Mouse (Mus musculus): Measurements from ENCODE around the gene Tcf7l1. TPM values are rescaled to one million over a fixed set of nuclear protein-coding genes. Genes with fewer than 3 reads are reported as not detected.
A peak's percentile ranks its signal among the peaks of the same experiment; 100 is the strongest.

Tcf7l1 gene
- polyA plus RNA-seq, 1 experiment from 2014 or later, result 17.0 TPM

DNA sequence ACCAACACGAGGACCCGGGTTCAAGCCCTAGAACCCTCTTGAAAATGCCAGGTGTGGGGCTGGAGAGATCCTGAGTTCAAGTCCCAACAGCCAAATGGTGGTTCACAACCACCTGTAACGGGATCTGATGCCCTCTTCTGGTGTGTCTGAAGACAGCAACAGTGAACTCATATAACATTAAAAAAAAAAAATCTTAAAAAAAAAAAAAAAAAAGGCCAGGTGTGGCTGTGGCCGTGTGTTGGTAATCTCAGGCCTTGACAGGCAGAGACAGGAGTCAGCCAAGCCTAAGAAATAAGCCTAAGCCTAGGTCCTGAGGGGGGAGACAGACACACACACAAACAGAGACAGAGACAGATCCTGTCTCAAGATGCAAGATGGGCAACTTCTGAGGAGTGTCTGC is 56.9 kb downstream of the Tcf7l1 start:
- Histone ChIP-seq H3K9me3 (ENCODE audit: control insufficient read depth, low read length) (no peaks in the 10 kb centered on the region), H3K36me3 (ENCODE audit: control insufficient read depth, insufficient read depth, low read length) (no peaks in the 10 kb centered on the region), H3K9ac (ENCODE audit: low read depth, low read length) (no peak overlapping the region), H3K27me3 (ENCODE audit: control insufficient read depth, insufficient read depth, low read length) (no peaks in the 10 kb centered on the region), H3K27ac (ENCODE audit: low read depth, low read length) (no peak overlapping the region), H3K4me2 (replicated peaks; ENCODE audit: low read depth, low read length) (no peak overlapping the region), H3K4me3 (ENCODE audit: low read depth, low read length) (no peak overlapping the region), H3K4me1 (replicated peaks; ENCODE audit: control insufficient read depth, insufficient read depth, low read length) (peaks cover 7% of the 10 kb centered on the region; the same call in 1 of the 2 replicates)
- WGBS, result 81% methylated on average over 4 of the region's 4 CpGs
- ATAC-seq (ENCODE audit: low FRiP score) (no peak), DNase-seq (ENCODE audit: low spot score) (no peak)

DNA sequence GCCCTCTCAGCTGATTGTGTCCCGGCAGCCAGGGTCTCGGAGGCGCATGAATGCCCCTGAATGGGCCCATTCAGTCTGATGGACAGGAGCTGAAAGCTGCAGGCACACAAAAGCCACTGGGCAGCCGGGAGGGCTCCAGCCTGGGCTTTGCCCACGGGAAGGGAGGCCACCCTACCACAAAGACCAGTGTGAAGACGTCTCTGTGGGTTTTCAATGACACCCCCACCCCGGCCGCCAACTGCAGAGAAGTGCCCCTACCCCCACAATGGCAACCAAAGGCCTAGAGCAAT is 58.5 kb downstream of the Tcf7l1 start:
- no peaks in the 10 kb centered on the region for H3K9me3 ChIP-seq (ENCODE audit: control insufficient read depth, low read length)
- 16% methylated on average over 8 of the region's 8 CpGs for WGBS
- H3K9ac ChIP-seq (ENCODE audit: low read depth, low read length), result no peak overlapping the region
- no peak overlapping the region for H3K4me2 ChIP-seq (replicated peaks; ENCODE audit: low read depth, low read length)
- peak; percentile 82 for DNase-seq (ENCODE audit: low spot score)
- H3K4me1 ChIP-seq (replicated peaks; ENCODE audit: control insufficient read depth, insufficient read depth, low read length), result peaks cover 7% of the 10 kb centered on the region; the same call in 1 of the 2 replicates
- no peak overlapping the region for H3K4me3 ChIP-seq (ENCODE audit: low read depth, low read length)
- H3K27me3 ChIP-seq (ENCODE audit: control insufficient read depth, insufficient read depth, low read length), result no peaks in the 10 kb centered on the region
- peak overlapping the region; percentile 61 for H3K27ac ChIP-seq (ENCODE audit: low read depth, low read length)
- H3K36me3 ChIP-seq (ENCODE audit: control insufficient read depth, insufficient read depth, low read length), result no peaks in the 10 kb centered on the region
- ATAC-seq (ENCODE audit: low FRiP score), result peak; percentile 90

DNA sequence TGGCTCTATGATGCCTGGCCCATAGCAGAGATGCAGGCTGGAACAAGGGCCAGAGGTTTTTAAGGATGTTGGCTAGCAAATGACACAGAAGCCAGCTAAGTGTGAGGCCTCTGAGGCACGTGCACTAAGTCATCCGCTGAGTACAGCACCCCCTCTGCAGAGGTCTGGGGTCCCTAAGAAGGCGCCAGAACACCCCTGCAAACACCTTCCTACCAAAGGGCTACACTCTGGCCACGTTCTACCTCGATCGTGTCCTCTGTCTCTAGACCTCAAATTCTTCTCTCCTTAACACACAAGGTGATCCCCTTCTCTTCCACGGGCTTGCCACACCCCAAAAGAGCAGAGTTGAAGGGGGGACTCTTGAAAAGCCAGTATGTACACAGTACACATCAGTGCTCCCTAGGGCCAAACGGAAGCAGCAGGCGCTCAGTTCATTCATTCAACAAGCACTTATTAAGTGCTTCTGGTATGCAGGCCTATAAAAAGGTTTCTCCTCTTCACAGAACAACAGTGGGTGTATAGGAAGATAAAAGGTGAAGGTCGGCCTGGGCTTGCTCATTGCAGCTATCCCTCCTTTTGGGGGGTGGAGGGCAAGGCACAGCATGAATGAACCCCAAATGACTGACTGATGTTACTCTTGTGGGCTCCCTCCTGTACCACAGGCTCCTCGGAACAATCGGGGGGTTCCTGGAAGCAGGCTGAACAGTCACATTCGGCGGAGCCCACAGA is 59.1 kb downstream of the Tcf7l1 start:
- ATAC-seq (ENCODE audit: low FRiP score) (no peak; the same call in 1 of the 2 replicates), DNase-seq (ENCODE audit: low spot score) (no peak)
- no peak overlapping the region for H3K4me2 ChIP-seq (replicated peaks; ENCODE audit: low read depth, low read length)

DNA sequence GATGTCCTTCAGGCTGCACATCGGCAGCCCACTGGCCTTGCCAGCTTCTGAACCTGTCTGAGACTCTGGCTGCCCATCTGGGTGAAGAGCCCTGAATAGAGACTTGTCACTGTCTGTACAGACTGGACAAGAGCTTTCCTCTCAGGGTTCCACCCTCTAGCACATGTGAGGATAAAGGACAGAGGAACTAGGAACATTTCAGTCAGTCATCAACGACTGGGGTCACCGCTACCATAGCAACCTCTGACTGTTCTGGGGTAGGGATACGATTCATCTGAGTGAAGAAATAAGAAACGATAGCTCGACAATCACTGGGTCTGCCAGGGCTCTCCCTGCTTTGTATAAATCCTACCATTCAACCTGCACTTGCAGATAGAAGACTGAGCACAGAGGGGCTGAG is 61.2 kb downstream of the Tcf7l1 start:
- H3K27me3 ChIP-seq (ENCODE audit: control insufficient read depth, insufficient read depth, low read length), result no peaks in the 10 kb centered on the region
- no peak overlapping the region for H3K4me3 ChIP-seq (ENCODE audit: low read depth, low read length)
- 23% methylated on average over 6 of the region's 6 CpGs for WGBS
- peaks cover 9% of the 10 kb centered on the region; the same call in 1 of the 2 replicates for H3K4me1 ChIP-seq (replicated peaks; ENCODE audit: control insufficient read depth, insufficient read depth, low read length)
- no peaks in the 10 kb centered on the region for H3K9me3 ChIP-seq (ENCODE audit: control insufficient read depth, low read length)
- no peaks in the 10 kb centered on the region for H3K36me3 ChIP-seq (ENCODE audit: control insufficient read depth, insufficient read depth, low read length)
- peak; percentile 52 for DNase-seq (ENCODE audit: low spot score)
- H3K9ac ChIP-seq (ENCODE audit: low read depth, low read length), result no peak overlapping the region
- H3K4me2 ChIP-seq (replicated peaks; ENCODE audit: low read depth, low read length), result no peak overlapping the region
- H3K27ac ChIP-seq (ENCODE audit: low read depth, low read length), result peak overlapping the region; percentile 60
- ATAC-seq (ENCODE audit: low FRiP score), result peak; percentile 20

More for the DNA sequence above, 59.1 kb downstream of the Tcf7l1 start:
- Histone ChIP-seq H3K4me1 (replicated peaks; ENCODE audit: control insufficient read depth, insufficient read depth, low read length) (peaks cover 7% of the 10 kb centered on the region; the same call in 1 of the 2 replicates), H3K27ac (ENCODE audit: low read depth, low read length) (peak overlapping the region; percentile 61; the same call in 1 of the 2 replicates), H3K9me3 (ENCODE audit: control insufficient read depth, low read length) (no peaks in the 10 kb centered on the region), H3K36me3 (ENCODE audit: control insufficient read depth, insufficient read depth, low read length) (no peaks in the 10 kb centered on the region), H3K27me3 (ENCODE audit: control insufficient read depth, insufficient read depth, low read length) (no peaks in the 10 kb centered on the region), H3K4me3 (ENCODE audit: low read depth, low read length) (no peak overlapping the region), H3K9ac (ENCODE audit: low read depth, low read length) (no peak overlapping the region)
- 41% methylated on average over 14 of the region's 14 CpGs for WGBS

DNA sequence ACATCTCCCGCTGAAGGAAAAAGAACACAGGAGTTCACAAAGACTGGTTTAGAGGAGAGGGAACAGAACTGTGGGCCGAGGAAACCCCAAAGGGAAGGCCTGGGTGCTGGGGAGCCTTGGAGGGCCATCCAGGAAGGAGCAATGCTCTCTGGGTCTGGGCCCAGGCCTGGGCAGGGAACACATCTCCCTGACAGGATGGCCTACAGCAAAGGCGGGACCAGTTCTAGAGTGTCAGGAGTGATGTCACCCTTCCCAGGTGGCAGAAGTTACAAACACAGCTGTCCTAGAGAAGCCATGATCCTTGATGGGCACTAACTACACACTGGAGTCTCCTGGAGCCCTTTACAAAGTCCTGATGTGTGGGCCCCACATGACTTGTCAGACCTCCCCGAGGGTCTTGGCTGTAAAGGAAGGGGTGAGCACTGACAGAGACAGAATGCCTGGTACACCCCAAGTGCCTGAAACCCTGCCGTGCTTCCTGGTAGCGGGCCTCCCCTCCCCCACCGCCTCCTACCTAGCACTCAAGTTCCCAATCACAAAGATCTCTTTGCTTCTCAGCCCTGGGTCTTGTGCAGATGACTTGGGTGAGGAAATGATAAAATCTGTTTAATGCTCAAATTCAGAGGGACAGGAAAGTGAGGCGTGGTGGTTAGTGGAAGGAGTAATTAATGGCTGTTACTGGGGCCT is 64.4 kb downstream of the Tcf7l1 start:
- DNase-seq (ENCODE audit: low spot score) (no peak), ATAC-seq (ENCODE audit: low FRiP score) (no peak)
- Histone ChIP-seq H3K27ac (ENCODE audit: low read depth, low read length) (0 out of 2 replicates have a peak overlapping the region, but pooled peaks have one; percentile 17), H3K27me3 (ENCODE audit: control insufficient read depth, insufficient read depth, low read length) (no peaks in the 10 kb centered on the region), H3K4me2 (replicated peaks; ENCODE audit: low read depth, low read length) (no peak overlapping the region), H3K9ac (ENCODE audit: low read depth, low read length) (no peak overlapping the region), H3K36me3 (ENCODE audit: control insufficient read depth, insufficient read depth, low read length) (no peaks in the 10 kb centered on the region), H3K4me3 (ENCODE audit: low read depth, low read length) (no peak overlapping the region), H3K4me1 (replicated peaks; ENCODE audit: control insufficient read depth, insufficient read depth, low read length) (peaks cover 9% of the 10 kb centered on the region; the same call in 1 of the 2 replicates), H3K9me3 (ENCODE audit: control insufficient read depth, low read length) (no peaks in the 10 kb centered on the region)
- WGBS, result 57% methylated on average over 8 of the region's 8 CpGs

DNA sequence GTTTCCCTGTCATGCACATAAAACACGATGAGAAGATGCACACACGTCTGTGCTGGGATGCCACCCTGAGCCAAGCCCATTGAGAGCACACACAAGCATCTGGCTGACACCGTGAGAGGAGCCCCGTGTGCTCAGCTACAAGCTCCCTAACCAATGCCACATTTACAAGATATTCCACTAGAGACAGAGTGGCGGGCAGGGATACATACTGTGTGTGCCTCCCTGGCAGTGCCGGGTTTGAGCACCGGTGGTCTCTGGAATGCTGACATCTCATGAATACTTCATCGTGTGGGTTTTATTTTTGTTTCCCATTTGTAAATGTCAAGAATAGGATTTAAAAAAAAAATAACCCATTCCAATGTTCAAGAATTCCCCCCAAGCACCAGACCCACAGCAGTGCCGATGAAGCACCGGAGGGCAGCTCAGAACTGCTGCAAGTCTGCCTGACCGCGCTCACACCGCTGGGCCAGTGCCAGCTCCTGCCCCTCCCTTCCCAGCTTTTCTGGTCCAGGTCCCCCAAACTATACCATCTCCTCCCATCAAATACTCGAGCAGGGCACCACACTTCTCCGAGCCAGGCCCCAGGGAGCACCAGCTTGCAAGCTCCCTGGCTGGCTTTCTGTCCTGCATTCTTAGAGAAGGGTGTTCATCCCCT is 65.2 kb downstream of the Tcf7l1 start:
- H3K27me3 ChIP-seq (ENCODE audit: control insufficient read depth, insufficient read depth, low read length), result no peaks in the 10 kb centered on the region
- H3K4me1 ChIP-seq (replicated peaks; ENCODE audit: control insufficient read depth, insufficient read depth, low read length), result peaks cover 9% of the 10 kb centered on the region; the same call in 1 of the 2 replicates
- no peaks in the 10 kb centered on the region for H3K9me3 ChIP-seq (ENCODE audit: control insufficient read depth, low read length)
- 0 out of 2 replicates have a peak overlapping the region, but pooled peaks have one; percentile 17 for H3K27ac ChIP-seq (ENCODE audit: low read depth, low read length)
- H3K36me3 ChIP-seq (ENCODE audit: control insufficient read depth, insufficient read depth, low read length), result no peaks in the 10 kb centered on the region
- WGBS, result 77% methylated on average over 15 of the region's 15 CpGs
- H3K9ac ChIP-seq (ENCODE audit: low read depth, low read length), result no peak overlapping the region
- H3K4me3 ChIP-seq (ENCODE audit: low read depth, low read length), result no peak overlapping the region
- no peak for DNase-seq (ENCODE audit: low spot score)
- ATAC-seq (ENCODE audit: low FRiP score), result no peak
- H3K4me2 ChIP-seq (replicated peaks; ENCODE audit: low read depth, low read length), result no peak overlapping the region

DNA sequence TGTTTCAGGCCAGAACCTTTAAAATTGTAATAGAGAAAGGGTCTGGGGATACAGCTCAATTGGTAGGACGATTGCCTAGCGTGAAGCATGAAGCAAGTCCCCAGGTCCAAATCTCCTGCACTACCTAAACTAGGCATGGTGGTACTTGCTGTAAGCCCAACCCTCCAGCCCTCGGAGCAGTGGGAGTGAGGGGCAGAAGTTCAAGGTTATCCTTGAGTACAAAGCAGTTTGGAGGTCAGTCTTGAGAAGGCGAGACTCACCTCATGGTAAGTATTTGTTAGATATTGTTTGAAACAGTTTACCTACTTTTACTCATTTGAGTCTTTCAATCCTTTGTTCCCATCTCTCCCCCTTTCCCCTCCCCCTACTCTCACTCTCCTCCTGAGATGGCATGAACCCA is 65.9 kb downstream of the Tcf7l1 start:
- no peaks in the 10 kb centered on the region for H3K27me3 ChIP-seq (ENCODE audit: control insufficient read depth, insufficient read depth, low read length)
- ATAC-seq (ENCODE audit: low FRiP score) (no peak), DNase-seq (ENCODE audit: low spot score) (no peak)
- no peaks in the 10 kb centered on the region for H3K36me3 ChIP-seq (ENCODE audit: control insufficient read depth, insufficient read depth, low read length)
- H3K9ac ChIP-seq (ENCODE audit: low read depth, low read length), result no peak overlapping the region
- no peak overlapping the region for H3K4me2 ChIP-seq (replicated peaks; ENCODE audit: low read depth, low read length)
- no peaks in the 10 kb centered on the region for H3K9me3 ChIP-seq (ENCODE audit: control insufficient read depth, low read length)
- no peak overlapping the region for H3K27ac ChIP-seq (ENCODE audit: low read depth, low read length)
- 95% methylated on average over 4 of the region's 4 CpGs for WGBS
- peaks cover 5% of the 10 kb centered on the region; the same call in 1 of the 2 replicates for H3K4me1 ChIP-seq (replicated peaks; ENCODE audit: control insufficient read depth, insufficient read depth, low read length)
- no peak overlapping the region for H3K4me3 ChIP-seq (ENCODE audit: low read depth, low read length)

DNA sequence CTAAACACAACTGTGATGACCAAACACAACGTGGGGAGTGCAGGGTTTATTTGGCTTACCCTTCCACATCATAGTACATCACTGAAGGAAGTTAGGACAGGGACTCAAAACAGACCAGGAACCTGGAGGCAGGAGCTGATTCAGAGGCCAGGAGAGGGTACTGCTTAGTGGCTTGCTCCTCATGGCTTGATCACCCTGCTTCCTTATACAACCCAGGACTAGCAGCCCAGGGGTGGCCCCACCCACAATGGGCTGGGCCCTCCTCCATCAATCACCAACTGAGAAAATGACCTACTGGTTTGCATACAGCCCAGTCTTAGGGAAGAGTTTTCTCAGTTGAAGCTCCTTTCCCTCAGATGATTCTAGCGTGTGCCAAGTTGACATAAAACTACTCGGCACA is 68.2 kb downstream of the Tcf7l1 start:
- 0 out of 2 replicates have a peak, but pooled peaks cover 2% of the 10 kb centered on the region for H3K4me1 ChIP-seq (replicated peaks; ENCODE audit: control insufficient read depth, insufficient read depth, low read length)
- H3K9me3 ChIP-seq (ENCODE audit: control insufficient read depth, low read length), result no peaks in the 10 kb centered on the region
- 90% methylated on average over 3 of the region's 3 CpGs for WGBS
- no peak for ATAC-seq (ENCODE audit: low FRiP score)
- no peak overlapping the region for H3K27ac ChIP-seq (ENCODE audit: low read depth, low read length)
- no peaks in the 10 kb centered on the region for H3K36me3 ChIP-seq (ENCODE audit: control insufficient read depth, insufficient read depth, low read length)
- no peak overlapping the region for H3K4me2 ChIP-seq (replicated peaks; ENCODE audit: low read depth, low read length)
- H3K9ac ChIP-seq (ENCODE audit: low read depth, low read length), result no peak overlapping the region
- H3K4me3 ChIP-seq (ENCODE audit: low read depth, low read length), result no peak overlapping the region
- H3K27me3 ChIP-seq (ENCODE audit: control insufficient read depth, insufficient read depth, low read length), result no peaks in the 10 kb centered on the region
- DNase-seq (ENCODE audit: low spot score), result no peak

Measured in hindbrain, embryonic 11.5 days (tissue).